Mouse (Mus musculus) lung, adult 2 months (tissue): ENCODE results near the gene Gprc5b. TPM values are rescaled to one million over a fixed set of nuclear protein-coding genes. Genes with fewer than 3 reads are reported as not detected.

ENCODE experiments used
- DNase-seq: peaks from one replicate; pipeline ENCODE4 v3.0.0; 2022
- H3K4me1 ChIP-seq: fragments of 200-500 bp; 2 replicates; pipeline ENCODE4 v1.6.1; 2011; ENCODE audit warnings: low read length; ENCODE audit not compliant: control insufficient read depth, insufficient read depth
- H3K4me3 ChIP-seq: fragments of 200-500 bp; replicated peaks from 2 replicates; pipeline ENCODE3; 2011; ENCODE audit warnings: low read depth, mild to moderate bottlenecking, control low read depth, low read length; ENCODE audit errors: extremely low read depth
- CTCF ChIP-seq: fragments of 200-500 bp; IDR thresholded peaks from 2 replicates; pipeline ENCODE4 v1.5.1; 2011; ENCODE audit warnings: mild to moderate bottlenecking, low read length, control low read depth; ENCODE audit not compliant: insufficient read depth
- POLR2A ChIP-seq: fragments of 200-500 bp; IDR thresholded peaks from 2 replicates; pipeline ENCODE4 v1.6.1; 2011; ENCODE audit warnings: low read depth, mild to moderate bottlenecking, control low read depth, low read length, borderline replicate concordance; ENCODE audit errors: extremely low read depth
- WGBS: fragments of 180-500 bp; shearing (Covaris S2); methylation state at CpG from one replicate; pipeline ENCODE4 v1.1.7; 2018; 5-methylcytosine and 5-hydroxymethylcytosine counted together
- polyA plus RNA-seq: library from polyadenylated mRNA; depleted of rRNA; stranded (reverse); fragments of >200 nt; gene quantifications from 2 replicates; pipeline ENCODE4 v1.2.3, GENCODE M21; 2012; rRNA removed

Gprc5b gene
- polyA plus RNA-seq, result 31.3 and 46.6 TPM in 2 replicates

- no peak for TF ChIP-seq CTCF
- TF ChIP-seq POLR2A, result no peak
- DNase-seq, result peak; percentile 87
- peak within 1 kb of the TSS; percentile 75 for H3K4me3 ChIP-seq
- H3K4me1 ChIP-seq, result peaks cover 6% of the 10 kb centered on the region; the same call in 1 of the 2 replicates
- under 1% methylated on average over 44 of the region's 44 CpGs for WGBS
These were observed at the start of gene Gprc5b for GRCm38 (mm10) chr7:118995007-118995406. Gene Gprc5b (minus strand): TSS chr7:118995211.

GRCm38 (mm10) chr7:119041502-119041901 is 46.5 kb upstream of the Gprc5b start:
- no peaks in the 10 kb centered on the region for H3K4me1 ChIP-seq
- DNase-seq, result no peak
- TF ChIP-seq POLR2A (no peak), CTCF (no peak)
- no peak overlapping the region for H3K4me3 ChIP-seq

- no peak for DNase-seq
- Histone ChIP-seq H3K4me1 (no peaks in the 10 kb centered on the region), H3K4me3 (no peak overlapping the region)
- TF ChIP-seq POLR2A (no peak), CTCF (no peak)
These were observed 42.6 kb upstream of the Gprc5b start for GRCm38 (mm10) chr7:119037581-119037980.

- no peak overlapping the region for H3K4me3 ChIP-seq
- no peaks in the 10 kb centered on the region for H3K4me1 ChIP-seq
- TF ChIP-seq CTCF, result no peak
- no peak for TF ChIP-seq POLR2A
- 44% methylated on average over 15 of the region's 15 CpGs for WGBS
- DNase-seq, result no peak
These were observed 39.4 kb upstream of the Gprc5b start for GRCm38 (mm10) chr7:119034243-119034961.

- Histone ChIP-seq H3K4me1 (no peaks in the 10 kb centered on the region), H3K4me3 (no peak overlapping the region)
- TF ChIP-seq CTCF (peak; percentile 43; the same call in 1 of the 2 replicates), POLR2A (no peak)
- peak; percentile 50 for DNase-seq
- 26% methylated on average over 17 of the region's 17 CpGs for WGBS
These were observed 28.4 kb upstream of the Gprc5b start for GRCm38 (mm10) chr7:119023394-119023921.

GRCm38 (mm10) chr7:119022238-119023156 is 27.5 kb upstream of the Gprc5b start:
- Histone ChIP-seq H3K4me1 (no peaks in the 10 kb centered on the region), H3K4me3 (no peak overlapping the region)
- DNase-seq, result peak; percentile 20
- WGBS, result 71% methylated on average over 19 of the region's 19 CpGs
- TF ChIP-seq POLR2A (no peak), CTCF (peak; percentile 52)

- TF ChIP-seq CTCF, result peak; percentile 66
- TF ChIP-seq POLR2A, result no peak
- peak; percentile 15 for DNase-seq
- 13% methylated on average over 4 of the region's 4 CpGs for WGBS
- Histone ChIP-seq H3K4me1 (no peaks in the 10 kb centered on the region), H3K4me3 (no peak overlapping the region)
These were observed 24.5 kb upstream of the Gprc5b start for GRCm38 (mm10) chr7:119019537-119019936.

- H3K4me3 ChIP-seq, result no peak overlapping the region
- no peak for DNase-seq
- WGBS, result 0% methylated on average over 3 of the region's 3 CpGs
- H3K4me1 ChIP-seq, result no peaks in the 10 kb centered on the region
- TF ChIP-seq POLR2A, result no peak
- TF ChIP-seq CTCF, result peak; percentile 75
These were observed 20.7 kb upstream of the Gprc5b start for GRCm38 (mm10) chr7:119015736-119016135.

GRCm38 (mm10) chr7:119010854-119011529 is 16.0 kb upstream of the Gprc5b start:
- Histone ChIP-seq H3K4me1 (no peaks in the 10 kb centered on the region), H3K4me3 (no peak overlapping the region)
- TF ChIP-seq POLR2A, result no peak
- peak; percentile 45; the same call in 1 of the 2 replicates for TF ChIP-seq CTCF
- 15% methylated on average over 5 of the region's 5 CpGs for WGBS
- DNase-seq, result peak; percentile 60

- TF ChIP-seq POLR2A (no peak), CTCF (no peak)
- no peak for DNase-seq
- H3K4me1 ChIP-seq, result no peaks in the 10 kb centered on the region
- 20% methylated on average over 2 of the region's 2 CpGs for WGBS
- H3K4me3 ChIP-seq, result no peak overlapping the region
These were observed 7.5 kb upstream of the Gprc5b start for GRCm38 (mm10) chr7:119002501-119002900.
